Mouse (Mus musculus) ES-E14 (cell line): ENCODE measurements around the gene Lsm11.

Source experiments
- CHD2 ChIP-seq: IDR thresholded peaks from 2 replicates; pipeline ENCODE4 v1.6.1; 2014; ENCODE audit warnings: mild to moderate bottlenecking, low read depth, low read length, inconsistent platforms
- HCFC1 ChIP-seq: IDR thresholded peaks from 2 replicates; pipeline ENCODE4 v1.6.1; 2012; ENCODE audit warnings: low read length, inconsistent platforms, borderline replicate concordance; ENCODE audit not compliant: insufficient read depth
- MAFK ChIP-seq: IDR thresholded peaks from 2 replicates; pipeline ENCODE4 v1.6.1; 2014; ENCODE audit warnings: mild to moderate bottlenecking, low read depth, low read length, inconsistent platforms; ENCODE audit not compliant: insufficient read depth
- ZC3H11A ChIP-seq: IDR thresholded peaks from 2 replicates; pipeline ENCODE4 v1.6.1; 2012; ENCODE audit warnings: low read depth, mild to moderate bottlenecking, inconsistent platforms, low read length, borderline replicate concordance
- ZNF384 ChIP-seq: IDR thresholded peaks from 2 replicates; pipeline ENCODE4 v1.6.1; 2012; ENCODE audit warnings: low read depth, low read length, inconsistent platforms

- TF ChIP-seq ZNF384 = no peak
- no peak for TF ChIP-seq HCFC1
- no peak; the same call in 1 of the 2 replicates for TF ChIP-seq ZC3H11A
- peak; percentile 51; the same call in 1 of the 2 replicates for TF ChIP-seq MAFK
- no peak for TF ChIP-seq CHD2
Measured at GRCm38 (mm10) chr11:45926640-45927082, 18.1 kb downstream of the Lsm11 start.
